Mouse (Mus musculus) 3134 (cell line): ENCODE results near the gene Bicral.
"Not testable (repeated sequence)": the region's sequence is repeated elsewhere in the genome, so short reads cannot be mapped to it uniquely, and the experiment has no call there.

Experiments used
- DNase-seq: peaks from one replicate; pipeline ENCODE4 v3.0.0-alpha.2; 2011; ENCODE audit warnings: low spot score; ENCODE audit not compliant: insufficient read length; ENCODE audit errors: extremely low read depth

Gene Bicral

DNA sequence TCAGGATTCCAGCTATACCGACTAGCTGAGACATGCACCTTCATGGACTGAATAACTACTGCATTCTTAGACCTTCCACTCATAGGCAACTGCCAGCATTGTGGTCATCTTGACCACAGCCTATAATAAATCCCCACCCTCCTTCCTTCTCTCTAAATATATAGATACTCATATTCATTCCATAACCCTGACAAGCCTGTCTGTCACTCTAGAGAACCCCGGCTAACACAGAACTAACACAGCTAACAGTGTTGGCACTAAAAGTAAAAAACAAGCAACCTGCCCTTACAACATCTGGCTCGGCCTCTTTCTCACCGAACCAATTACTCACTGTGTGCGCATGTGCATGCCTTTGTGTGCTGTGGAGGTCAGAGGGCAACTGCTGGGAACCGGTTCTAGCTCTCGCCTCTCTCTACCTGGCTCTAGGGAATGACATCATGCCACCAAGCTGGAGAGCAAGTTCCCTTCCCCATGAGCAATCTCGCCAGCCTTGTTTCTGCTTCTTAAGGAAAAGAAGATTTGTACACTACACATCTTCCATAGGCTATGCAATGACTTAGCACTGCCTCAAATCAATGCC lies 18.2 kb upstream of the Bicral start:
- peak; percentile 64 for DNase-seq

DNA sequence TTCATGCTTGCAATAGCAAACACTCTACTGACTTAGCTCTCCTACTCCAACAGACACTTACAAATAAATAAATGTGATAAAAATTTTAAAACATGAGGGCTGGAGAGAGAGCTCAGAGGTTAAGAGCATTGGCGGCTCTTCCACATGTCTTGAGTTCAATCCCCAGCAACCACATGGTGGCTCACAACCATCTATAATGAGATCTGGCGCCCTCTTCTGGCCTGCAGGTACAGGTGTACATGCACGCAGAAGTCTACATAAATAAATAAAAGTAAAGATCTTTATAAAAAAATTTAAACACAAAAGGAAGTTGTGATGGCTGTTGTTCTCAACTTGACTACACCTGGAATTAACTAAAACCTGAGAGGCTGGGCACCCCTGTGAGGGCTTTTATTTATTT lies 17.3 kb upstream of the Bicral start:
- no peak for DNase-seq

DNA sequence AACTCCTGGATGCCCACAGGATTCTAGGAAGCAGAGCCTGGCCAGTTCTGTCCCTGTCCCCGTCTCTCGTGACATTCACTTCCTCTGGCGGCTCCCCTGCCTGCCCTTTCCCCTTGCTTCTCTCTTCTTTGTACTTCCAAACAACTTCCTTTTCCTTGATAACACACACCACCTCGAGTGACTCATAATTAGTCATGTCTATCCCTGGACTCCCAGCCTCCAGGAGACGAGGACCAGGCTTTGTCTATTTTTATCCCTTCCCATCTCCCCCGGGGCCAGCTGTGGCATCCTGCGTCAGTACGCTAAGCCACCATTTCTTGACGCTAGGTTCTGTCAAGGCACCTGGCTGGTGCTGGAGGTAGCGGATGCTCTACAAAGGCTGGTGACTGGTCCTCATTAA lies 15.9 kb upstream of the Bicral start:
- peak; percentile 78 for DNase-seq

DNA sequence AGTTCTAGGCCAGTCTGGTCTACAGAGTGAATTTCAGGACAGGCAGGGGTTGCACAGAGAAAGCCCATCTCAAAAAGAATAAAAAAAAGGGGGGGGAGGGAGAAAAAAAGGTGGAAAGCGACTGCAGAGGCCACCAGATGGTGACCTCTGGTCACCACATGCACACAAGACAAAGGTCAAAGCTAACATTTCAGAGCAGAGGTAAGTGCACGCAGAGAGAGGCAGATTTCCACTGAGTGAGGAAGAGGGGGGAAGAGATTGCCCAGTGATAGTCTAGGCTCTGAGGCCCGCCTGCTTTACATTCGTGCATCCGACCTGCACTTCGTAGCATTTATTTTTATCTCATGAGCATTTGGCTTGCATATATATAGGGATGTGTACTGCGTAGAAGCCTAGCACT lies 14.5 kb upstream of the Bicral start:
- DNase-seq, result no peak

DNA sequence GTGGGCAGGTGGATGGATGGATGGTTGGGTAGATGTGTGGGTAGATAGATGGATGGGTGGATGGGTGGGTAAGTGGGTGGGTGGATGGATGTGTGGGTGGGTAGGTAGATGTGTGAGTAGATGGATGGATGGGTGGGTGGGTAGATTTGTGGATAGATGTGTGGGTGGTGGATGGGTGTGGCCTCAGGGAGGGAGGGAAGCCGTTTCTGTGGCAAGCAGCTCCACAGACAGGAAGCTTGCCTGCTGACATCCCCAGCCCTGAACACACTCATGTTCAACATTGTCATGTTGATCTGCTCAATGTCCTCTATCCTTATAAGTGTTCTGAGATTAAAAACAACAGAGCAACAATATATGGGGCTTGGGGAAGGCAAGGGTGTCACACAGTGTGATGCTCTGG lies 12.6 kb upstream of the Bicral start:
- DNase-seq, result no peak

DNA sequence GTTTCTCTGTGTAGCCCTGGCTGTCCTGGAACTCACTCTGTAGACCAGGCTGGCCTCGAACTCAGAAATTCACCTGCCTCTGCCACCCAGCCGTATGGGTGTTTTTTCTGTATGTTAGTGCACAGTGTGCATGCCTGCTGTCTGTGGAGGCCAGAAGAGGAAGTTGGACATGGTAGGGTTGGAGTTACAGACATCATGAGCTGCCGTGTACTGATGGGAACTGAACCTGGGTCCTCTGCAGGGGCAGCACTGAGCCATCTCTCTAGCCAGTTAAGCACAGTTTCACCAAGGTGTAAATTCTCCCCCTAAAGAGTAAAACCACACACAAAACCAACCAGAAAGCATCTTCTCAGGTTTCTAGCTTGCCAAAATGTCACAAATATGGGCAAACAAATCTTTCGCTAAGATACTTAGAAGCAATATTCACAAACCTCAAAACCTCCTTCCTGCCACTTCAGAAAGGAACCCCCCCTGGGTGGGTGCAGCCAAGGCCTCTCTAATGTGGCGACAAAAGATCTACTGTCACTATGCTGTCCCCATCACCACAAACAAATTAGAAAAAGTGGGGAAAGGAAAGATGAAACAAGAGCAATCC lies 12.0 kb upstream of the Bicral start:
- no peak for DNase-seq

DNA sequence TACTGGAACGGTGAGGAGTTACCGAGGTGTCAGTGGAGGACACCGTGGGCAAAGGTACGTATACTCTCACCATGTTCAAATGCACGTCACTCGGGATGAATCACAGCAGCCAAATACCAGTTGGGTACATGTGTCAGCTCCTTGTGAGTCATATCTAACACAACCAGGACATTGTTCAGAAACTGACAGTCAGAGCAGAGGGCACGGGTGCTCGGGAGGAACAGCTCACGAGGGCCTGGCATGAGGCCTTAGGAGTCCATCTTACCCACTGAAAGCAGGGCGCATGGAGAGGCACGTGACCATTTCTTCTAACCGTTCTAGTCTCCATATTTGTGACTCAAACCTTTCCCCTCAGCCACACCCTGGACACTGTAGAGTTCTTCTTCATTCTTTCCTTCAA lies 8.6 kb upstream of the Bicral start:
- peak; percentile 86 for DNase-seq

DNA sequence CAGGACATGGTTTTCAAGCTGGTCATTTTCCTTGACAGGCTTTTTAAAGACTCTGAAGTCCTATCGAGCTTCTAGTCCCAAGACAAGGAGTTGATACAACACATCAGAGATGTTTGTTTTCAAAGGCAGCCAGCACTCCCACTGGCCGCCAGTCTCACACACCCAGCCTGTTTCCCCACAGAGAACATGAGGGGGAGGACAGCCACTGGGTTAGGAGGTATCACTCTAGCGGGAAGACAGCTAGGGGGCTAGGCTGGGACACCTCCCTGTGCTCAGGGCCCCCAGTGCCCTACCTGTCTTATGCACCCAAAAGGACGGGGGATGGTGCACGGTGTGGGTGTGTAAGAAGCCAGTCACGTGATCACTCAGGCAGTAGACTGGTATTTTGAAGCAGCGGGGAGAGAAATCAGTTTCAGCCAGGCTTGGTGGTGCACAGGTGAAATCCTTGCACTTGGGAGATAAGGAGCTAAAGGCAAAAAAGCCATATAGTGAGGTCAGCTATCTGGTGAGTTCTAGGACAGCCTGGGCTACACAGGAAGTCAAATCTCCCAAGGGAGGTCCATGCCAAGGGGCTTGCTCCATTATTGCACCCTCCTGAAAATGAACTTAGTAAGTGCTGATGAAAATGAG lies 6.4 kb upstream of the Bicral start:
- DNase-seq, result no peak

DNA sequence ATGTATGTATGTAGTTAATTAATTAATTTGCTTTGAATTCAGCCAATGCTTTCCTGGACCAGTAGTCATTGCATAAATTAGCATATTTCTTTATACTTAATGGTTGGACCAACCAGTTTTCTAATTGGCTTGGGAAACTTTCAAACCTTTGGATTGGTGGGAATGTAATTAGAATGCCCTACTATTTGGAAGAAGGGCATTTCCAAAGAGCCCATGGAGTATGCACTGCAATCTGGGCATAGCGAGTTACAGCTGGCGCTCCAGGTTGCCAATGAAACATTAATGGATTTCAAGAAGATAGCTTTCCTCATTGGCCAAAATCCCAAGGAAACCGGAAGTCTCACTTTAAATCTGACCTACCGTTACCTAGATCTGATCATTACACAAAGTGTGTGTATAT lies 1.8 kb upstream of the Bicral start:
- no peak for DNase-seq

DNA sequence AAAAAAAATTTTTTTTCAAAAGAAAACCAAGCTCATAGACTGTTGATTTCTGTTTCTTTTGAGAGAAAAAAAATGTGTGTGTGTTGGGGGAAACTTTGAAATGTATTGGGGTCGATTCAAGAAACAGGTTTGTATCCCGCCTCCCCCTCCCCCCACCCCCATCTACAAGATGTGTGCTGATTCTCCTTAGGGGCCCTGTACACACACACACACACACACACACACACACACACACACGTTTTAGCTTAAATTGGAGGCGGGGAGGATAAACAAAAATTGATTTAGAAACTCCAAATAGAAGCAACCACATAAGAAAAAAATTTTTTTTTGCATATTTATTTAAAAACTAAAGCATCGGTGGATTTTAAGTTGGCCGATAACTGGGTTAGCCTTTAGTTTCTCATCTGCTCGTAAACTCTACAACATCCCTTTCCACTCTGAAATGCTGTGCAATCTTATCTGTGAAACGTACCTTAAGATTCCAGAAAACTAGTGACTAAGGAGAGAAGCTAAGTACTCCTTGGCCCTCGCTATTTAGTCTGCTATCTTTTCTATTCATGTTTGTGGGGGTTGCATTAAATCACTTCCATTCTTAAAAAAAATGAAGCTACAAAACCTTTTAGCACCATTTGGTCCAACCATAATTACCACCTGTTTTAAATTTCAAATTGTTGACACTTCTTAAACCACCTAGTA lies 615 bp upstream of the Bicral start:
- no peak for DNase-seq

DNA sequence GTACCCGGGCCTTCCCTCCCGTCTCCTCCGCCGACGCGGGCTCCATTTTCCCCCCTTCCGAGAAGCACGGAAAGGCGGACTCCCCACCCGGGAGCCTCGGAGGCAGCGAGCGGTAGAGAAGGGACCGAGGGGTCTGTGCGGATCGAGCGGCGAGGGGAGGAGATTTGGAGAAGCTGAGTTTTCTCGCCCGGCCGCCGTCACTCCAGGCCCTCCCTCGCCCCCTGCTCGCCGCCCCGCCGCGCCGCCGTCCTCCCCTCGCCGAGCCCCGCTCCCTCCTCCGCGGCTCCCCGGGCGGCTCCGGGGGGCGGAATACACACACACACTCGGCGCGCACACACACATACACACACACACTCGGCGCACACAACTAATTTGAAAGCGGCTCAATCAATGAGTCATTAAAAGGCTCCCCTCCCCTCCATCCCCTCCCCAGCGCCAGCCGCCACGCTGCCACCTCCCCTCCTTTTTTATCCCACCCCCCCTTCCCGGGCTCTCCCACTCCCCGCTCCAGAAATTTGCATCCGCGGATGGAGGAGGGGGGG lies 850 bp downstream of the Bicral start:
- DNase-seq, result peak; percentile 84

DNA sequence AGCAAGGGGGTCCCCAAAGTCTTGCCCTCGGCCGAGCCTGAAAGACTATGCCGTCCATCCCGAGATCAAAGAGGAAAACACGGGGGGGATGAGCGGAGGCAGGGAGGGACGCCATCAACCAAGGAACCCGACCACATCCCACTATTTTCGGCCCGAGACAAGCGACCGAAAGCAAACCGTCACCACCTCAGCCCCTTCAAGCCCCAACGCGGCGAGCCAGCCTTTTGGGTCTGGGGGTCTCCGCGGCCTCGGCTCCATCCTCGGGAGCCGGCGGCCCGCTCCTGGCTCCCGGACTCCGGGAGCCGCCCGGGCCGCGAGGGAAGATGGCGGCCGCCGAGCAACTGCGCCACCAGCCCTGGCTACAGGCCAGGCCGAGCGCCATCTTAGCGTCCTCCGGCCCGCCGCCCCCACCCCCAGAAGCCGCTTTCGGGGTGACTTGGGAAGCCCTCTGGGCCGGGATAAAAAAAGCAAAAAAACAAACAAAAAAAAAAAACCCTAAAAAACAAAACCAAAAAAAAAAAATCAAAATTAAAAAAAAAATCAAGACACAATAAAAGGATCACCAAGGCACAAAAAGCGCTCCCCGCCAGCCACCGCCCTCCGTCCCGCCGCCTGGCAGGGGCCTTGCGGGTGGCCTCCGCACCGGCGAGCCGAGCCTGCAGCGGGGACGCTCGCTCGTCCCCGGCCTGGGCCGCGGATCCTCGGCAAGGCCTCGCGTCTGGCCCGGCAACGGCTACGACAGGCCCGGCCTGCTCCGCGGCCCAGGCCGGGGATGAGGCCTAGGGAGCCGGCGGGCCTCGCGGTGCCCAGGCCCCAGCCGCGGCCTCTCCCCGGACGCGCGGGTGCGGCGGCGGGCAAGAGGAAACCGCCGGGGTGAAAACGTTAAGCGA lies 1.6 kb downstream of the Bicral start:
- DNase-seq, result peak; percentile 76

DNA sequence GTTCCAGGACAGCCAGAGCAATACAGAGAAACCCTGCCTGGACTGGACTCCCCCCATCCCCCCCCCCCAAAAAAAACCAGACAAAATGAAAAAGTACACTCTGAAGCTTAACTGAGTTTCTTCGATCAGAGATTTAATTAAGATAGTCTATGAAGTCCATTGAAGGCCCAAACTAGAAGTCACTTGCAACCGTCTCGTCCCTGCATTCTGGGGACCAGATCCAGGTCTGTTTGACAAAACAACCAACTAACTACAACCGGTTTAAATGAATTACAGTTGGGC lies 2.2 kb downstream of the Bicral start:
- no peak for DNase-seq

DNA sequence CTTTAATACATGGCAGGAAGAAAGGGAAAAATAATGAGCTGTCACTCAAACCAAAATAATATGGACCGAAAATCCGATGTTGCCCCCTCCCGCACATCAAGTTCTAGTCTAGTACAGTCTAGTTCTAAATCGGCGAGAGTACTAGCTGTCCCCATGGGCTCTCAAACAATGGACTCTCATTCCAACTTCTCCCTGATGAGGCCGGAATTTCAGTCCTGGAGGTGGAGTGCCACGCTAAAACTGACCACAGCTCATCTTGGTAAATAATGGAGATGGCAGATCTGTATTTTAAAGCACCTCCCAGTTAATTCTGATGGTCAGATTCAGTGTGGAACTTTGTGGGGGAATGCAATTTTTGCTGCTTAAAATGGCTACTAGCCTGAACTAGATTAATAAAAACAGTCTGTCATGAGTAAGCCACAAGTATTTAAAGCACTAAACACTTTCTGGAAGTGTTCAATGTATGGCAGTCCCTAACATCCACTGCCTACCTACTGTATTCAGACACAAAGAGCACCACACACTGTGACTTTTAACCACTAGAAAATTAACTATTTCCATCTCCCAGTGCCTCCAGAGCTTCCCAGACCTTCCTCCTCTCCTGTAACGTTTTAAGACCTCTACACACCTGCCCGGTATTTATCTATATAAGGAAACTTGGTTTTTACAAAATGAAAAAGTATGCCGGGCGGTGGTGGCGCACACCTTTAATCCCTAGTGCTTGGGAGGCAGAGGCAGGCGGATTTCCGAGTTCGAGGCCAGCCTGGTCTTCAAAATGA lies 2.8 kb downstream of the Bicral start:
- DNase-seq, result peak; percentile 30

DNA sequence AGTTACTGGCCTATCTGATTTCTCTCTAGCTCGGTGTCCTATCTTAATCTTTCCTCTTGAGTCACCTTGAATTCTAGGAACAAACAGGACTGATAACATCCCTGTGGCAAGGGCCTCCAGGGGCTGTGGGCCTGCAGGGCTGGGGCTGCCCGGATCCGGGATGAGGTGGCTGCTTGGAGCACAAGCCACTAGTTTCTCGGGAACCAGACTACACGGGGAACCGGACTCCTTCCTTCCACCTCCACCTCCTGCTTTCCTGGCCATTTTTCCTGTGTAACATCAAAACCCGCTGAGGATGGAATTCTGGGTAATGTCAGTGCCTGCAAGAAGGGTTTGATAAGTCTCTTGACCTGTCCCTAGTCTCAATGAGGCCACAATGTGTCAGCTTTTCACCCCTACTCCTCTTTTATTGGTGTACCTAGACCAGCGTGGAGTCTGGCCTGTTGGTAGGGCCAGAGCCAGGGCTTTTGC lies 3.6 kb downstream of the Bicral start:
- DNase-seq, result peak; percentile 50

DNA sequence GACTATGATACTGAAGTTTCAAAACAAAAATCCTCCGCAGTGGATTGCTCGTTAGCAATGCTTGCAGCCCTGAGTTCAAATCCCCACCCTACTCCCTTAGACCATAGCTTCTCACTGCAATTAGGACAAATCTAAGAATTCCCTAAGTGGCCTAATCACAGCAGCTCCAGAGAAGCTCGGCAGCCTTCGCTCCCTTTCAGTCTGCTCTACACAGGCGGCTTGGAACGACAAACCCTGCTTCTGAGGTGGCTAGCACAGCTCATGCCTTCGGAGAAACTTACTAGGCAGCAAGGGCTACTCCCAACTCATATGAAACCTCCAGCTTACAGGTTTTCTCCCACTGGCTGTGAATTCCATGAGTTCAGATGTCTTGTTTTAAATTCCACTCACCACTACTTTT lies 4.2 kb downstream of the Bicral start:
- DNase-seq, result no peak

DNA sequence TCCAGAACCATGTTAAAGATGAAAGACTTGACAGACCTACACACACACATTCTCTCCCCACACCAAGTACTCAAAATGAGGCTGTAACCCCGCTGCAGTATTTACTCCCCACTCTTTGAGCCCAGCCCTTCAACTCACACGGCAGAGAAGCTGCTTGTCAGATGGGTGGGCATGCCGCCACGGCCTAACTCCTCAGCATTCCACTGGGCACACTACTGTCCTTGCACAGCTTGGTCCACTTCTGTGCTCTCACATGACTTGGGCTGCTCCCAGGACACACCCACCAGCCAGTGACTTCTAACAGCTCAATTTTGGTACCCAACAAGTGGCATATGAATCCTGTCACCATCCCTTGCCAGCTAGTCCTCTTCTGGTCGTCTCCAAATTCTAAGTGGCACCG lies 5.0 kb downstream of the Bicral start:
- DNase-seq, result peak; percentile 68

DNA sequence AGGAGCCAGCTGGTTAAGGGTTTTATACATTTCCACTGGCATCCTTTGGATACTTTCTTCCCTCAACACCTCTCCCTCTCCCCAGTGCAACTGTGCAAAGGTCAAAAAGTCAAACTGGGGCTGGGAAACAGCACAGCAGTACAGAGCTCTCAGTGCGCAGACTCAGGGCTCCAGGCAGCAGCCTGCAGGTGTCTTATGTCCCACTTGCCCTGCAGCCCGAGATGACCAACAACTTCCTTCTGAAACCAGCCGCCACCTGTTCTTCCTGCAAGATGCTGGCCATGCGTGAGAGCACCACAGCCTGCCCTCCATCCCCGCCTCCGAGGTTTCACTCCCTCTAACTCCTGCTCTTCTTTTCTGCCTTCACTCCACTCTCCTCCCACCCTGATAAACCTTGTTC lies 5.6 kb downstream of the Bicral start:
- peak; percentile 35 for DNase-seq

DNA sequence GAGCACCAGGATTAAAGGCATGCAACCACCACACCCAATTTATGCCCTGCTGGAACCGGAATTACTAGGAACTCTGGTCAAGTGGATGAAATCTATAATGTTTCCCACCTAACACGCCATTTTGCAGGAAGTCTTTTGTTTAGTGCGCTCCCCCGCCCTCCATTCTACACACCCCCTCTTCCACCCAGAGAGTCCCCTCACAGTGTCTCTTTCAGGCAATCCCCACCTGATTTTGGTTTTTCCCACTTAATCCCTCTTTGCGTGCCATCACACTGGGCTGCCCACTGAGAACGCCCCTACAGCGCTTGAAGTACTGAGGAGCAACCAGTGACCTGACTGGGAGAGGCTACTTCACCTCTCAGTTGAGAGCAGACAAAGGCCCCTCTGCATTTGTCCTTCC lies 11.1 kb downstream of the Bicral start:
- DNase-seq, result no peak

DNA sequence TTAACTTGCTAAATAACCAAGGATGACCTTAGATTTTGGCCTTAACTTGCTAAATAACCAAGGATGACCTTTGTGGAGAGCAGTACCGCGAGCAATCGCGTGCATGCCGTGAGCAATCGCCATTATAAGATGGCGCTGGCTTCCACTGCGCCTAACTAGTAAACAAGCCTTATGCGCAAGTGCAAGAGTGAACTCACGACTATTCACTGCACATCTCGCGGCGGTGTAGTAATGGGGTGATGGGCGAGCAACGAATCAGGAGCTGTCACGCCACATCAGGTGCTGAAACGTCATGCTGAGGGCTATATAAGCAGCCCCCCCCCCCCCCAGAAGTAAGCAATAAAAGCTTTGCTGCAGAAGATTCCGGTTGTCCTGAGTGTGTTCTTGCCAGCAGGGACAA lies 11.7 kb downstream of the Bicral start:
- not testable (repeated sequence) for DNase-seq
